Mouse (Mus musculus) intestine, postnatal 0 days (tissue): ENCODE measurements at regions not wholly inside any gene's neighbourhood (a gene's known extent, or its start where the extent isn't known, plus 50 kb on each side); places are given as distances from the start of the nearest gene placed in this dataset.

Source experiments
- ATAC-seq: fragments of 200-750 bp; cut with Nextera tagmentation; 2 replicates; pipeline ENCODE4 v1.8.0; 2017; ENCODE audit warnings: mild to moderate bottlenecking, moderate TSS enrichment, moderate library complexity
- H3K27ac ChIP-seq: fragments of 300-500 bp; sonication (generic); 2 replicates; pipeline ENCODE4 v1.5.1; 2014; ENCODE audit warnings: mild to moderate bottlenecking, low read depth, low read length, moderate library complexity
- H3K27me3 ChIP-seq: fragments of 300-500 bp; sonication (generic); replicated peaks from 2 replicates; pipeline ENCODE4 v1.6.1; 2014; ENCODE audit warnings: low read length, mixed read lengths; ENCODE audit not compliant: control insufficient read depth, insufficient read depth
- H3K36me3 ChIP-seq: fragments of 300-500 bp; sonication (generic); 2 replicates; pipeline ENCODE4 v1.6.1; 2014; ENCODE audit warnings: mild to moderate bottlenecking, moderate library complexity; ENCODE audit not compliant: control insufficient read depth, insufficient read depth
- H3K4me1 ChIP-seq: fragments of 300-500 bp; sonication (generic); replicated peaks from 2 replicates; pipeline ENCODE4 v1.6.1; 2014; ENCODE audit warnings: antibody characterized with exemption, low read length, mixed read lengths; ENCODE audit not compliant: control insufficient read depth, insufficient read depth
- H3K4me2 ChIP-seq: fragments of 300-500 bp; sonication (generic); replicated peaks from 2 replicates; pipeline ENCODE4 v1.6.1; 2014; ENCODE audit warnings: low read depth, mild to moderate bottlenecking, moderate library complexity
- H3K4me3 ChIP-seq: fragments of 300-500 bp; sonication (generic); 2 replicates; pipeline ENCODE4 v1.5.1; 2014; ENCODE audit warnings: low read depth, low read length
- H3K9ac ChIP-seq: fragments of 300-500 bp; sonication (generic); 2 replicates; pipeline ENCODE4 v1.6.1; 2014; ENCODE audit warnings: mild to moderate bottlenecking, low read depth, low read length
- H3K9me3 ChIP-seq: fragments of 300-500 bp; sonication (generic); 2 replicates; pipeline ENCODE4 v1.6.1; 2016; ENCODE audit warnings: mixed run types; ENCODE audit not compliant: control insufficient read depth
- CTCF ChIP-seq: sonication (generic); IDR thresholded peaks from 2 replicates; pipeline ENCODE4 v1.5.1; 2016; ENCODE audit warnings: low read depth, mild to moderate bottlenecking, control low read depth, antibody characterized with exemption, moderate library complexity
- WGBS: fragments of 180-500 bp; shearing (Covaris S2); extraction: QIAGEN DNeasy Blood & Tissue Kit; methylation state at CpG from one replicate; pipeline ENCODE4 v1.1.7; 2014; 5-methylcytosine and 5-hydroxymethylcytosine counted together

- peak; percentile 42 for TF ChIP-seq CTCF
- Histone ChIP-seq H3K4me3 (no peak overlapping the region), H3K27me3 (no peaks in the 10 kb centered on the region), H3K4me2 (no peak overlapping the region), H3K36me3 (no peaks in the 10 kb centered on the region), H3K4me1 (no peaks in the 10 kb centered on the region), H3K9ac (no peak overlapping the region), H3K9me3 (no peaks in the 10 kb centered on the region), H3K27ac (no peak overlapping the region)
- no peak for ATAC-seq
Observed at GRCm38 (mm10) chr11:24257741-24258140, 179.9 kb downstream of the Bcl11a start.

DNA sequence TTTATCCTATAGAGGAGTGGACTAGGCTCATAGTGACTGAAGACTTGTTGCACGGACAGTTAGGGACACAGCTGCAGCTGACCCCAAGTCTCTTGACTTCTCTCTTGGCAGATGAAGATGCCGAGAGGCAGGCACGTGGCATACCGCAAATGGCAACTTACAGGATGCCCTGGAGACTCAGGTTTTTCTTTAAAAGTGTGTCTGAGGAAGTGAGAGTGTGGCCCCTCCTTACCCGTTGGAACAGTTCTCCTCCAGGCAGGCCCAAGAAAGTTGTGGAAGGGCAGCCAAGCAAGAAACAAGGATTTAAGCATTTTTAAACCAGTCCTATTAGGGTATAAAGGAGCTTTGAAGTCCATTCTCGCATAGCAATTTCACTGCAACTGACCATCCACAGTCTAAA, 180.5 kb downstream of the Bcl11a start:
- Histone ChIP-seq H3K4me2 (no peak overlapping the region), H3K27me3 (no peaks in the 10 kb centered on the region), H3K36me3 (no peaks in the 10 kb centered on the region), H3K4me1 (no peaks in the 10 kb centered on the region), H3K9ac (no peak overlapping the region), H3K4me3 (no peak overlapping the region), H3K9me3 (no peaks in the 10 kb centered on the region), H3K27ac (no peak overlapping the region)
- WGBS = 85% methylated on average over 6 of the region's 6 CpGs
- TF ChIP-seq CTCF = no peak
- no peak for ATAC-seq

DNA sequence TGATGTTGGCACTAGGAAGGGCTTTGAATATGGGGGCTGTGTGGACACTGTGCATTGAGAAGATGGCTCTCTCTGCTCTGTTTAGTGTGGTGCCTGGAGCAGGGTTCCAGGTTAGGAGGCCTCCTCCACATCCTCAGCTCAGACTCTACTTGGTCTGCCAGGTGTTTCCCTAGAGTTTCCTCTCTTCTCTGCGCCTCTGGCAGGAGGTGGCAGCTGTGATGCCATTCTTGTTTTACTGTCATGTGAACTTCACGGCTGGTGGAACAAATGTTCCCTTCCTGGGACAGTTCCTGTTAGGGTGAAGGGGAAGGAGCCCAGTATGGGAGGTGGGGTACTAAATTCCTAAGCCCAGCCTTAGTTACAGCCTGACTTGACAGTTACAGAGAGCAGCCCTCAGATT, 181.8 kb downstream of the Bcl11a start:
- Histone ChIP-seq H3K9me3 (no peaks in the 10 kb centered on the region), H3K36me3 (no peaks in the 10 kb centered on the region), H3K4me1 (no peaks in the 10 kb centered on the region), H3K4me3 (no peak overlapping the region), H3K4me2 (no peak overlapping the region), H3K27ac (no peak overlapping the region), H3K27me3 (no peaks in the 10 kb centered on the region), H3K9ac (no peak overlapping the region)
- no peak for TF ChIP-seq CTCF
- no peak for ATAC-seq
- WGBS = 65% methylated on average over 2 of the region's 2 CpGs

GRCm38 (mm10) chr11:24269046-24269445, 191.2 kb downstream of the Bcl11a start:
- no peak overlapping the region for H3K27ac ChIP-seq
- H3K4me2 ChIP-seq = no peak overlapping the region
- H3K4me3 ChIP-seq = no peak overlapping the region
- H3K27me3 ChIP-seq = no peaks in the 10 kb centered on the region
- H3K9ac ChIP-seq = no peak overlapping the region
- H3K4me1 ChIP-seq = no peaks in the 10 kb centered on the region
- 73% methylated on average over 2 of the region's 2 CpGs for WGBS
- no peaks in the 10 kb centered on the region for H3K9me3 ChIP-seq
- H3K36me3 ChIP-seq = no peaks in the 10 kb centered on the region
- no peak for ATAC-seq
- no peak for TF ChIP-seq CTCF

- no peaks in the 10 kb centered on the region for H3K27me3 ChIP-seq
- no peak for ATAC-seq
- no peak overlapping the region for H3K9ac ChIP-seq
- WGBS = 65% methylated on average over 5 of the region's 5 CpGs
- no peak overlapping the region for H3K4me3 ChIP-seq
- no peaks in the 10 kb centered on the region for H3K9me3 ChIP-seq
- H3K4me2 ChIP-seq = no peak overlapping the region
- H3K4me1 ChIP-seq = no peaks in the 10 kb centered on the region
- no peaks in the 10 kb centered on the region for H3K36me3 ChIP-seq
- H3K27ac ChIP-seq = no peak overlapping the region
- TF ChIP-seq CTCF = no peak
Observed at GRCm38 (mm10) chr11:24281628-24282027, 203.8 kb downstream of the Bcl11a start.

- no peak overlapping the region for H3K4me2 ChIP-seq
- no peak overlapping the region for H3K27ac ChIP-seq
- H3K27me3 ChIP-seq = no peaks in the 10 kb centered on the region
- H3K4me3 ChIP-seq = no peak overlapping the region
- TF ChIP-seq CTCF = no peak
- H3K9me3 ChIP-seq = no peaks in the 10 kb centered on the region
- no peak for ATAC-seq
- H3K36me3 ChIP-seq = no peaks in the 10 kb centered on the region
- no peak overlapping the region for H3K9ac ChIP-seq
- WGBS = 49% methylated on average over 9 of the region's 9 CpGs
- H3K4me1 ChIP-seq = no peaks in the 10 kb centered on the region
Observed at GRCm38 (mm10) chr11:24282556-24282955, 204.7 kb downstream of the Bcl11a start.
